Mouse (Mus musculus) MEL (cell line): Measurements from ENCODE around the gene Tmem45a. TPM values are rescaled to one million over a fixed set of nuclear protein-coding genes. Genes with fewer than 3 reads are reported as not detected.

Source experiments
- DNase-seq: peaks from one replicate; pipeline ENCODE4 v3.0.0; 2011; ENCODE audit warnings: low read depth, low spot score
- H3K27ac ChIP-seq: 2 replicates; pipeline ENCODE4 v1.5.1; 2012; ENCODE audit warnings: low read depth, mild to moderate bottlenecking, control low read depth, low read length, moderate library complexity; ENCODE audit not compliant: control insufficient read depth
- H3K27me3 ChIP-seq, 2 experiments: fragments of 150-350 bp in 1 of 2; sonication (generic) in 1 of 2; 2 replicates each; pipeline ENCODE4 v1.6.1; 2012; ENCODE audit warnings: low read length in 2 of 2, mild to moderate bottlenecking in 2 of 2, improper control_type of control experiment in 1 of 2, moderate library complexity in 1 of 2; ENCODE audit not compliant: insufficient read depth in 2 of 2, control insufficient read depth in 1 of 2
- H3K36me3 ChIP-seq, 2 experiments: 2 replicates each; pipeline ENCODE4 v1.6.1; 2012 to 2014; ENCODE audit warnings: low read length in 2 of 2, improper control_type of control experiment in 1 of 2, inconsistent platforms in 1 of 2, mild to moderate bottlenecking in 1 of 2; ENCODE audit not compliant: insufficient read depth in 2 of 2, control insufficient read depth in 1 of 2
- H3K4me1 ChIP-seq, 2 experiments: fragments of 150-350 bp in 1 of 2; sonication (generic) in 1 of 2; 2 replicates each; pipeline ENCODE4 v1.6.1; 2012; ENCODE audit warnings: low read length in 2 of 2, improper control_type of control experiment in 1 of 2, mild to moderate bottlenecking in 1 of 2; ENCODE audit not compliant: insufficient read depth in 2 of 2, control insufficient read depth in 1 of 2
- H3K4me3 ChIP-seq, 2 experiments: fragments of 150-350 bp in 1 of 2; sonication (generic) in 1 of 2; 2 replicates each; pipeline ENCODE4 v1.5.1; 2012; ENCODE audit warnings: low read depth in 2 of 2, low read length in 2 of 2, mild to moderate bottlenecking in 2 of 2, moderate library complexity in 2 of 2, control low read depth in 1 of 2, improper control_type of control experiment in 1 of 2; ENCODE audit not compliant: control insufficient read depth in 1 of 2, insufficient read depth in 1 of 2
- H3K79me2 ChIP-seq: 2 replicates; pipeline ENCODE4 v1.6.1; 2012; ENCODE audit warnings: mild to moderate bottlenecking, low read length, moderate library complexity; ENCODE audit not compliant: control insufficient read depth, poor library complexity, insufficient read depth
- H3K9ac ChIP-seq: 2 replicates; pipeline ENCODE4 v1.6.1; 2012; ENCODE audit warnings: low read depth, mild to moderate bottlenecking, control low read depth, low read length, moderate library complexity; ENCODE audit not compliant: control insufficient read depth, poor library complexity, severe bottlenecking
- H3K9me3 ChIP-seq: fragments of 150-350 bp; sonication (generic); replicated peaks from 2 replicates; pipeline ENCODE4 v1.6.1; 2012; ENCODE audit warnings: mild to moderate bottlenecking, low read length, improper control_type of control experiment, moderate library complexity; ENCODE audit not compliant: insufficient read depth
- CHD2 ChIP-seq: IDR thresholded peaks from 2 replicates; pipeline ENCODE4 v1.6.1; 2011; ENCODE audit warnings: low read length, improper control_type of control experiment
- CTCF ChIP-seq, 3 experiments: IDR thresholded peaks in 2 of 3; conservative IDR thresholded peaks in 1 of 3; 2 replicates each; pipeline ENCODE4 v1.5.1; 2011 to 2012; ENCODE audit warnings: low read length in 3 of 3, low read depth in 2 of 3, mild to moderate bottlenecking in 2 of 3, improper control_type of control experiment in 1 of 3, inconsistent platforms in 1 of 3, mixed read lengths in 1 of 3, moderate library complexity in 1 of 3; ENCODE audit not compliant: control insufficient read depth in 1 of 3, insufficient read depth in 1 of 3, poor library complexity in 1 of 3, severe bottlenecking in 1 of 3
- EP300 ChIP-seq, 2 experiments: IDR thresholded peaks; 2 replicates each; pipeline ENCODE4 v1.6.1; 2011; ENCODE audit warnings: improper control_type of control experiment in 2 of 2, low read length in 2 of 2, low read depth in 1 of 2, mild to moderate bottlenecking in 1 of 2
- GABPA ChIP-seq: IDR thresholded peaks from 2 replicates; pipeline ENCODE4 v1.6.1; 2012; ENCODE audit warnings: low read depth, mild to moderate bottlenecking, inconsistent platforms, low read length, improper control_type of control experiment, moderate library complexity
- GATA1 ChIP-seq: IDR thresholded peaks from 2 replicates; pipeline ENCODE4 v1.6.1; 2011; ENCODE audit warnings: low read depth, low read length, improper control_type of control experiment
- JUND ChIP-seq: IDR thresholded peaks from 2 replicates; pipeline ENCODE4 v1.6.1; 2011; ENCODE audit warnings: low read depth, mild to moderate bottlenecking, improper control_type of control experiment, low read length
- MXI1 ChIP-seq: IDR thresholded peaks from 2 replicates; pipeline ENCODE4 v1.6.1; 2011; ENCODE audit warnings: mild to moderate bottlenecking, low read depth, low read length, improper control_type of control experiment
- MYB ChIP-seq: IDR thresholded peaks from 2 replicates; pipeline ENCODE4 v1.6.1; 2011; ENCODE audit warnings: mild to moderate bottlenecking, low read depth, low read length, improper control_type of control experiment
- NELFE ChIP-seq: IDR thresholded peaks from 2 replicates; pipeline ENCODE4 v1.6.1; 2011; ENCODE audit warnings: low read depth, low read length, improper control_type of control experiment
- NRF1 ChIP-seq: IDR thresholded peaks from 2 replicates; pipeline ENCODE4 v1.6.1; 2014; ENCODE audit warnings: low read depth, mild to moderate bottlenecking, inconsistent platforms, low read length, improper control_type of control experiment, moderate library complexity; ENCODE audit not compliant: poor library complexity, insufficient read depth, severe bottlenecking
- POLR2A ChIP-seq, 2 experiments: IDR thresholded peaks; 2 replicates each; pipeline ENCODE4 v1.6.1; 2011 to 2012; ENCODE audit warnings: low read length in 2 of 2, mild to moderate bottlenecking in 2 of 2, control low read depth in 1 of 2, improper control_type of control experiment in 1 of 2, low read depth in 1 of 2, moderate library complexity in 1 of 2; ENCODE audit not compliant: control insufficient read depth in 1 of 2, insufficient read depth in 1 of 2, poor library complexity in 1 of 2
- POLR2AphosphoS2 ChIP-seq: IDR thresholded peaks from 2 replicates; pipeline ENCODE4 v1.6.1; 2011; ENCODE audit warnings: low read length, improper control_type of control experiment
- POLR2AphosphoS5 ChIP-seq: IDR thresholded peaks from 2 replicates; pipeline ENCODE4 v1.6.1; 2012; ENCODE audit warnings: low read depth, borderline replicate concordance, mild to moderate bottlenecking, inconsistent platforms, low read length, moderate library complexity, mixed read lengths
- RAD21 ChIP-seq: IDR thresholded peaks from 2 replicates; pipeline ENCODE4 v1.6.1; 2011; ENCODE audit warnings: mild to moderate bottlenecking, low read depth, low read length, improper control_type of control experiment
- SIN3A ChIP-seq: IDR thresholded peaks from 2 replicates; pipeline ENCODE4 v1.6.1; 2012; ENCODE audit warnings: low read length, improper control_type of control experiment, inconsistent platforms
- SMC3 ChIP-seq: IDR thresholded peaks from 2 replicates; pipeline ENCODE4 v1.6.1; 2011; ENCODE audit warnings: low read depth, low read length, improper control_type of control experiment
- TAL1 ChIP-seq: IDR thresholded peaks from 2 replicates; pipeline ENCODE4 v1.6.1; 2012; ENCODE audit warnings: mild to moderate bottlenecking, inconsistent platforms, low read length, moderate library complexity, mixed read lengths
- TBP ChIP-seq: IDR thresholded peaks from 2 replicates; pipeline ENCODE4 v1.8.0; 2011; ENCODE audit warnings: low read depth, low read length, improper control_type of control experiment
- TCF12 ChIP-seq: IDR thresholded peaks from 2 replicates; pipeline ENCODE4 v1.6.1; 2014; ENCODE audit warnings: low read depth, mild to moderate bottlenecking, inconsistent platforms, low read length, improper control_type of control experiment, moderate library complexity
- UBTF ChIP-seq: IDR thresholded peaks from 2 replicates; pipeline ENCODE4 v1.6.1; 2012; ENCODE audit warnings: low read depth, mild to moderate bottlenecking, inconsistent platforms, low read length, improper control_type of control experiment, moderate library complexity, borderline replicate concordance; ENCODE audit not compliant: insufficient read depth
- ZC3H11A ChIP-seq: IDR thresholded peaks from 2 replicates; pipeline ENCODE4 v1.6.1; 2012; ENCODE audit warnings: low read depth, mild to moderate bottlenecking, inconsistent platforms, low read length, improper control_type of control experiment
- ZKSCAN1 ChIP-seq: IDR thresholded peaks from 2 replicates; pipeline ENCODE4 v1.6.1; 2012; ENCODE audit warnings: low read depth, mild to moderate bottlenecking, inconsistent platforms, low read length, improper control_type of control experiment, moderate library complexity
- ZMIZ1 ChIP-seq: IDR thresholded peaks from 2 replicates; pipeline ENCODE4 v1.6.1; 2012; ENCODE audit warnings: low read depth, mild to moderate bottlenecking, inconsistent platforms, low read length, improper control_type of control experiment, moderate library complexity
- ZNF384 ChIP-seq: IDR thresholded peaks from 2 replicates; pipeline ENCODE4 v1.6.1; 2012; ENCODE audit warnings: low read depth, mild to moderate bottlenecking, inconsistent platforms, low read length, improper control_type of control experiment
- polyA plus RNA-seq, 2 experiments: library from polyadenylated mRNA; stranded (reverse) in 1 of 2; unstranded in 1 of 2; fragments of >175 nt in 1 of 2; fragments of >200 nt in 1 of 2; gene quantifications; 2 replicates each; pipeline versions ENCODE4 v1.2.1 to v1.2.4; 2012; ENCODE audit warnings: low replicate concordance in 2 of 2, low read depth in 1 of 2; ENCODE audit not compliant: insufficient read length in 2 of 2, insufficient read depth in 1 of 2, missing spikeins in 1 of 2
- total RNA-seq: library from RNA; depleted of rRNA; stranded (reverse); fragments of 300-350 nt; gene quantifications from 2 replicates; pipeline ENCODE4 v1.2.3, GENCODE M21; 2012

Gene Tmem45a
- total and polyA plus RNA-seq, 3 experiments: not detected

DNA sequence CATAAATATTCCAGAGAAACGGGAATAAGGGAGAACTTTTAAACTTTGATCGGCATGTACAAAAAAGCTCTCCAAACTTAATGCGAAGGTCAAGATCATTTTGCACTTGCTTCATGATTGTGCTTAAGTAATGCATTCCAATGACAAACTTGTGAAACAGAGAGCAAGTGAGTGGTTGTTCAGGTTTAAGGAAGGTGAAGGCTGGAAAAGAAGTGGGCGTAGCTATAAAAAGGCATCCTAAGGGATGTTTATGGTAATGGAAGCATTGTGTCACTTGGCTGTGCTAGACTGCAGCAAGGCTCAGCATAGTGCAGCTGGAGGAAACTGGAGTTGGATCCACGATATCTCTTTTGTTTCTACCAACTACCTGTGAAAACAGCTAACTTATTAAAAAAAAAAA lies 5.6 kb upstream of the Tmem45a start:
- TF ChIP-seq TBP (no peak), CTCF (IDR thresholded peaks at IDR 0.05 in 2 of 3, conservative IDR thresholded peaks at IDR 0.05 in 1 of 3; ENCODE audit: control insufficient read depth in 1 of 3, insufficient read depth in 1 of 3, low read depth in 2 of 3, low read length in 3 of 3, poor library complexity in 1 of 3, severe bottlenecking in 1 of 3) (no peak), TCF12 (no peak), GATA1 (no peak), ZMIZ1 (no peak), SMC3 (no peak), GABPA (no peak), CHD2 (no peak), MXI1 (no peak), ZKSCAN1 (no peak), RAD21 (no peak), POLR2AphosphoS2 (no peak), UBTF (no peak), ZNF384 (no peak), POLR2AphosphoS5 (no peak), ZC3H11A (no peak), POLR2A (IDR thresholded peaks at IDR 0.05; ENCODE audit: control insufficient read depth in 1 of 2, insufficient read depth in 1 of 2, low read depth in 1 of 2, low read length in 2 of 2, poor library complexity in 1 of 2) (no peak), NELFE (no peak), TAL1 (no peak)
- Histone ChIP-seq H3K36me3 (no peaks in the 10 kb centered on the region), H3K9me3 (no peaks in the 10 kb centered on the region), H3K27ac (no peak overlapping the region), H3K9ac (no peak overlapping the region), H3K4me3 (no peak overlapping the region), H3K79me2 (no peaks in the 10 kb centered on the region), H3K27me3 (peaks cover 0 to 1% of the 10 kb centered on the region in 2 experiments; a peak in 1 of 4 replicates), H3K4me1 (no peaks in the 10 kb centered on the region)
- no peak for DNase-seq

GRCm38 (mm10) chr16:56886616-56887116 lies 700 bp upstream of the Tmem45a start:
- Histone ChIP-seq H3K4me1 (no peaks in the 10 kb centered on the region), H3K9ac (no peak overlapping the region), H3K27ac (no peak overlapping the region), H3K36me3 (no peaks in the 10 kb centered on the region), H3K79me2 (no peaks in the 10 kb centered on the region), H3K27me3 (no peaks in the 10 kb centered on the region; a peak in 1 of 4 replicates), H3K4me3 (no peak overlapping the region), H3K9me3 (no peaks in the 10 kb centered on the region)
- no peak for DNase-seq
- TF ChIP-seq UBTF: no peak
- TF ChIP-seq ZC3H11A: no peak
- no peak for TF ChIP-seq ZNF384
- no peak for TF ChIP-seq JUND
- no peak for TF ChIP-seq RAD21
- TF ChIP-seq NRF1: no peak
- no peak for TF ChIP-seq EP300 (IDR thresholded peaks at IDR 0.05; ENCODE audit: low read depth in 1 of 2, low read length in 2 of 2)
- TF ChIP-seq SIN3A: no peak
- no peak for TF ChIP-seq GATA1
- TF ChIP-seq MYB: no peak
